Mouse (Mus musculus) mature B cell (primary cell): ENCODE measurements around the gene Ephb1.

Experiments
- in situ Hi-C: fragments of 300-500 bp; cut with MboI; formaldehyde crosslinking; loops from 2 replicates; pipeline ENCODE4 v1.14.3; 2019

Ephb1 gene

DNA sequence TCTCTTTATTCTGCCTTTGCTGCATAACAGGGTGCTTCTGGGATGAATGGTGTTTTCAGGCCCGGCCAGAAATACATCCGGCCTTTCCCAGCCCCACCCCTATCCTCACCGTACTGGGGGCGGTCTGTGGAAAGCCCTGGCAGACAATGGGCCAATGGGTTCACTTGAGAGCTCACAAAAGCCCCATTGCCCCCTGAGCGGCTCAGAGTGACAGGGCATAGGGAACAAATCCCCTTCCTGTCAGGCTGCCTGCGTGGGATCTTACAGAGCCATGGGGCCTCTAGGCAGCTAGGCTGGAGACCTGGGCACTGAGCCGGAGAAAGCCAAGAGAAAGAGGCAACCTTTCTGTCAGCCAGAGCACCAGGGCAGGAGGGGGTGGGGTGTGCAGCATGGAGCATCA is 111.2 kb downstream of the Ephb1 start:
- in situ Hi-C loops: no loop called here

GRCm38 (mm10) chr9:102241546-102241945 is 112.9 kb downstream of the Ephb1 start:
- in situ Hi-C loops: no loop called here

GRCm38 (mm10) chr9:102240215-102240614 is 114.3 kb downstream of the Ephb1 start:
- in situ Hi-C loops: no loop called here

GRCm38 (mm10) chr9:102235444-102235951 is 119.0 kb downstream of the Ephb1 start:
- in situ Hi-C loops: no loop called here

GRCm38 (mm10) chr9:102231248-102231647 is 123.2 kb downstream of the Ephb1 start:
- in situ Hi-C loops: no loop called here

GRCm38 (mm10) chr9:102216746-102217566 is 137.5 kb downstream of the Ephb1 start:
- in situ Hi-C loops: no loop called here

DNA sequence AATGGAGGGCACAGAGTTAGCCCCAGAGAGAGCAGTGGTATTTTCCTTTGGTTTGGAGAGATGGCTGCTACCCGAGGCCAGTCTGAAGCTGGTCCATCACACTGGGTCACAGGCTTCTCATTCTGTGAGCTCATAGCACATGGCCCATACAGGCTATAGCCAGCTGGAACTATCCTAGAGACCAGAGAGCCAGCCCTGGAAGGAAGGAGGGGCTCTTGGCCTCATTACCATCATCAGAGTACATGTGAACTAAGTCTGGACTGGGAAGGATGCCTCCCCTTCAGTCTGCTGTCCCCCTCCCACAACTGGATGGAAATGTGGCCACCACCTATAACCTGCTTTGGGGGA is 142.5 kb downstream of the Ephb1 start:
- in situ Hi-C loops: no loop called here

GRCm38 (mm10) chr9:102211296-102212035 is 143.0 kb downstream of the Ephb1 start:
- in situ Hi-C loops: no loop called here

- in situ Hi-C loops: no loop called here
Observed at GRCm38 (mm10) chr9:102205518-102205917, 149.0 kb downstream of the Ephb1 start.

DNA sequence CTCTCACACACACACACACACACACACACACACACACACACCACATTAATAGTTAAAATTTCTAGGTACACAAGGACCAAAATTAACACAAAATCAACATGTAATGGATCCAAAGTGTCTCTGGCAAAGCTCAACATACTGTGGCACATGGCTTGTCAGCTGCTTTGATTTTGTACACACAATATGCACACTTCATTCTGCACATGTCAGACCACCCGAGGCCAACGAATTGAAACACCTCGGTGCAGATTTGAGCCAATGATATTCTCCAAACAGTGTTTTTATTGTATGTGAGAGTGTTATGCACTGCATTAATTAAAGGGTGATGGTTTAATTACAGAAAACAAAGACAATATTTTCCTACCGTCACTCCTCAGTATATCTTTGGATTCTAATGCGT is 152.6 kb downstream of the Ephb1 start:
- in situ Hi-C loops: no loop called here

- in situ Hi-C loops: no loop called here
Observed at GRCm38 (mm10) chr9:102196856-102197255, 157.6 kb downstream of the Ephb1 start.

DNA sequence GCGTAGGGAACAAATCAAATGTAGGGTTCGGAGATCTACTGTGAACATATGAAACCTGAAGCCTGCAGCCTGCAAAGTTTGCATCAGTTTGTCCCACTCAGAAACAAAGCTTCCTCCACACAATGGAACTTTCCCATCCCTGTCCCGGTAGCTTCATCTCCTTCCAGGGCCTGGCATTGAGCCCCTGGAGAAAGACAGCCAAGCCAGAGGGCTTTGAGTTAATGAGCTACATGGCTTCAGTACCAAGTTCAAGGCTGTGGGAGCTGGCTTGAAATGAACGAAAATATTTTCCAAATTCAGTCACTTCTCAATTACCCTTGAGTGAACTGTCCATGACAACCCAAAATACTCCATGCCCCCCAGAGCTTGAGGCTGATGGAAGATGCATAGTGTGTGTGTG is 160.4 kb downstream of the Ephb1 start:
- in situ Hi-C loops: no loop called here

GRCm38 (mm10) chr9:102192724-102193685 is 161.5 kb downstream of the Ephb1 start:
- in situ Hi-C loops: no loop called here

- in situ Hi-C loops: no loop called here
Observed at GRCm38 (mm10) chr9:102190058-102190457, 164.4 kb downstream of the Ephb1 start.

DNA sequence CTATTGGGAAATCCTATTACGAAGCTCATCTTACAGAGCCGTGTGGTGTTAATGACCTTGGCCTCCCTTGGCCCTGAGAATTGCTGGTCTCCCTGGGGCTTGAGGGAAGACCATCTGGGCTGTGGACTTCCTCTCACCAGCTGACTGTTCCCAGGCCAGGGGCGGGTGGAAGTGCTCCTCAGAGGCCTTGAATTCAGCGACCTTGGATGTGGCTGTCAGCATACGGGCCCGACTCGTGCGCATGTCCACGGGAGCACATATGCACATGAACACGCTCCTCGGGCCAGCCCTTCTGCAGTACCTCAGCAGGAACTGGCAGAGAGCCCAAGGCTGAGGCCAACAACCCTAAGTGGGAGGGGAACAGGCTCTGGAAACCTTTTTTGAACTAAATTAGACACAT is 165.1 kb downstream of the Ephb1 start:
- in situ Hi-C loops: no loop called here

- in situ Hi-C loops: no loop called here
Observed at GRCm38 (mm10) chr9:102183663-102184274, 170.7 kb downstream of the Ephb1 start.

DNA sequence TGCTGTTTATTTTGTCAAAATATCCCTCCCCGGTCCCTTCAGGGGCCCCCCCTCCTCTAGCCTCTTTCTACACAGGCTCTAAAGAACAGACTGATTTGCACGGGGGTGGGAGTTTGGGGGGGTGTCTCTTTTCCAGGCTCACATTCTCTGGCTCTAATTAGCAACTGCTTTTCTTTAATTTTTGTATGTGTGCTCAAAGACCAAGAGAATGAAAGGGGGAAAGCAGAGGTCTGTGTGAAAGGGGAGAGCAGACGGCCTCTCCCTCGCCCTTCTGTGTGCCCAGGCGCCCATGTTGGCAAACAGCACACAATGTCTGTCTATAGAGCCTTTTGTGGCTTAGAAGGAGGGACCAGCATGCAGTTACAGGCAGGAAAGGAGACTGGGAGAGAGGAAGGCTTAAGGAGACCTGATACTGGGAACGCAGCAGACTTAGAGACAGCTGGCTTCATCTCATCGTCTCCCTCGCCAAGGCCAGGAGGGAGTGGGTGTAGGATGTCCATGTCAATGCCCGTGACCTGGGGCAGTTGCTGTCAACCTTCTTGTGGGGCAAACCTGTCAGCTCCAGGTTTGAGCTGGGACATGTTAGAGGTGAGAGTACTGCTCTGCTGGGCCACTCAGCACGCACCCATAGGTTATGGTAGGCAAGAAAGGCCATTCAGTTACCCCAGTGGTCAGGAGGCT is 172.5 kb downstream of the Ephb1 start:
- in situ Hi-C loops: no loop called here

- in situ Hi-C loops: no loop called here
Observed at GRCm38 (mm10) chr9:102181276-102181675, 173.2 kb downstream of the Ephb1 start.

GRCm38 (mm10) chr9:102180486-102180885 is 174.0 kb downstream of the Ephb1 start:
- in situ Hi-C loops: no loop called here

DNA sequence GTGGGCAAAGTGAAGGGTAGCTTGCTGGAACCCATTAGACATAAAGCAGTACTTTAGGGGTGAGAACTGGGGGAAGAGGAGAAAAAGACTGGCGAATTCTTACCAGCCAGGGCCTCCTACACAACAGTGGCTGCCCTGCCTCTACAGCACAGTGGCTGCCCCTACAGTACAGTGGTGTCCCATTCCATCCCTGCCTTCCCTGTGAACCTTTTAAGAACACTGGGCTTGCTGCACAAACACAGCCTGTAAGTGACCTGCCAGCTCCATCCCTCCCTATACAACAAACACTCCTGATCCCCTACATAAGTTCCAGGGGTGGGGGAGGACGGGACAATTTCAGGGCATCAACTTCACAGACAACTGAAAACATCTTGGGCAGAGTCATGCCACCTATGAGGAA is 174.4 kb downstream of the Ephb1 start:
- in situ Hi-C loops: no loop called here

- in situ Hi-C loops: no loop called here
Observed at GRCm38 (mm10) chr9:102169706-102170105, 184.8 kb downstream of the Ephb1 start.
